Mouse (Mus musculus) WW6 (cell line): ENCODE measurements around the gene 4430402I18Rik.

ENCODE experiments used
- DNase-seq: peaks from one replicate; pipeline ENCODE4 v3.0.0-alpha.2; 2013; ENCODE audit warnings: low read depth, low spot score

Gene 4430402I18Rik

DNA sequence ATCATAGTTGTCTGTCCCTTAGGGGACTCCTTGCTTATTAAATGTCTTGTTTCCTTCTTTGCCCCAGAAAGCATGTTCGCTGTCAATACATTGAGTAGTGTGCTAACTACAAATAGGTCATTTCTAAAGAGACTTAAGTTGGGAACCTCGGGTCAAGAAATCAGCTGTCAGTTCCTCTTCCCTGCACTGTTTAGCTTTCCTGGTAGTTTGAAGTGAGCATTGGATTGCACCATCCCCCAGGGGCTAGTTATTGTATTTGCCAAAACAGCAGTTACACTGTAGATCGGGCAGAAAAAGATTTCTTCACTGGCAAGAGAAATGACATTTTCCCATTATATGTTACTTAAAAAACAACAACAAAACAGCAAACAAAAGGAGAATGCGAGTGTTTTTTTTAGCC lies 578 bp upstream of the 4430402I18Rik start:
- no peak for DNase-seq

DNA sequence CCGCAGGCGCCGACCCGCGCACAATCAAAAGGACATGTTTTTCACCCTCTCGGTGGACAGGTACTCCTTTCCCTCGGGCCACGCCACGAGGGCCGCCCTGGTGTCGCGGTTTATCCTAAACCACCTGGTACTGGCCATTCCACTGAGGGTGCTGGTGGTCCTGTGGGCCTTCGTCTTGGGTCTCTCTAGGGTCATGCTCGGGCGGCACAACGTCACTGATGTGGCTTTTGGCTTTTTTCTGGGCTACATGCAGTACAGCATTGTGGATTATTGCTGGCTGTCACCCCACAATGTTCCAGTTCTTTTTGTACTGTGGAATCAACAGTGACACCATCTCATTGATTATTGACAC lies 3.1 kb downstream of the 4430402I18Rik start:
- DNase-seq = no peak

DNA sequence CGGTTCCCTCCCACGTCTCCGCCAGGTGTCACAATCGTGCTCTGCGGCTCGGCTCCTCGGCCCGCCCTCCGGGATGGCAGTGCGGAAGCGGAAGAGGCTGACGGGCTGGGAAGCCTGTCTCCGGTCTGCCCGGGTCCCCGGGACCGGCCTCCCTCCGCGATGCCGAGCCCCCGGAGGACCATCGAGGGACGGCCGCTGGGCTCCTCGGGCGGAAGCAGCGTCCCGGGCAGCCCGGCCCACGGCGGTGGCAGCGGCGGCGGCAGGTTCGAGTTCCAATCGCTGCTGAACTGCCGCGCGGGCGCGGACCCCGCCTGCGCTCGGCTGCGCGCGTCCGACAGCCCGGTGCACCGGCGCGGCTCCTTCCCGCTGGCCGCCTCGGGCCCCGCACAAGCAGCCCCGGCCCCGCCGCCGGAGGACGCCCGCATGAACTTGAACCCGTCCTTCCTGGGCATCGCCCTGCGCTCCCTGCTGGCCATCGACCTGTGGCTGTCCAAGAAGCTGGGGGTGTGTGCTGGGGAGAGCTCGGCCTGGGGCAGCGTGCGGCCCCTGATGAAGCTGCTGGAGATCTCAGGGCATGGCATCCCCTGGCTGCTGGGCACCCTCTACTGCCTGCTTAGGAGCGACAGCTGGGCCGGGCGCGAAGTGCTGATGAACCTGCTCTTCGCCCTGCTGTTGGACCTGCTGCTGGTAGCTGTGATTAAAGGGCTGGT lies 3.6 kb downstream of the 4430402I18Rik start, which contains the start of gene Plpp6:
TSS of gene Plpp6 (plus strand) at position 112 of the 710 bp plus-strand sequence.
- no peak for DNase-seq

DNA sequence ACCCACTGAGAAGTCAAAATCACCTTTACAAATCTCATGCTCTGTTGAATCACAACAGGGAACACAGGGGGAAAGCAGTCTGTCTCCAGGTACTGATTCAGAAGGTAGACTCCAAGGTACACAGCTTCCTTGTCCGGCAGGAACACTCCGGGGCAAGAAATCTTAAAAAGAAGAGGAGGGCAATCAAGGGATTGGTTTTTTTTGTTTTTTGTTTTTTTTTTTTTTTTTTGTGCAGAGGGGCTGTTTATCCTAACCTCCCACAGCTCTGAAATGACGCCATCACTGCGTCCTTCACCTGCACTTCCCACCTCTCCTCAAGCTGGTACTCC lies 4.1 kb downstream of the 4430402I18Rik start:
- DNase-seq = no peak

DNA sequence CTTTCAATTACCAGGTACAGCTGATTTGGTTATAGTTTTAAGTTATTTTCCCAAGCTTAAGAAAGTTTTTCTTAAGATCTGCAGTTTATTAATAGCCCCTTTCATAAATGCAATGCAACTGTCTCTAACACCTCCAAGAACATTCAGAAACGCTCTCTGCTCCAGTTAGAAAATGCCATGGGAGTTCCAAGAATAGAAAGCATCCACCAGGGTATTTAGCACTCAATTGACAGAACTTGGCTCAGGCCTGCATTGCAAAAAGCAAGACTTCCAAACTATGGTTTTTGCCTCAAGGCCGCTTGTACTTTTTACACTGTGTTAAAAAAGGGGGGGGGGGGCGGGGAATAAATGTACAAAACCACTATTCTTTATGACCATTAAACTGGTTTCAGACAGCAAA lies 4.5 kb downstream of the 4430402I18Rik start:
- DNase-seq = no peak

DNA sequence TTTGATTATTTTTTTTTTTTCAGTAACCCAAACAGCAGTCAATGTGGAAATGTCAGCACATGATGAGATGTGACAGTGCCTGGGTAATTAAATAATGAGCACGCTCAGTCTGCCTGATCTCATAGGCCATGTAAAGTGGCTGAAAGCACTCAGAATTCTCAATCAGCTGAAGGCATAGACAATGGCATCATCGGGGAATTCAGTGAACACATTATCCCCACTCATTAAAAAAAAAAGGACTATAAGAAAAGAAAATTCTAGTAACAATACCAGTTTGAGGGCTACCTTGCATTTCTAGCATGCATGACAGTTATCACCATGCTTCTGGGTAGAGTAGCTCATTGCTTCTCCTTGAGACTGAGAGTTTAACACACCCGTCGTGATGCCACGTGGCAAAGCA lies 16.3 kb downstream of the 4430402I18Rik start:
- DNase-seq = no peak

DNA sequence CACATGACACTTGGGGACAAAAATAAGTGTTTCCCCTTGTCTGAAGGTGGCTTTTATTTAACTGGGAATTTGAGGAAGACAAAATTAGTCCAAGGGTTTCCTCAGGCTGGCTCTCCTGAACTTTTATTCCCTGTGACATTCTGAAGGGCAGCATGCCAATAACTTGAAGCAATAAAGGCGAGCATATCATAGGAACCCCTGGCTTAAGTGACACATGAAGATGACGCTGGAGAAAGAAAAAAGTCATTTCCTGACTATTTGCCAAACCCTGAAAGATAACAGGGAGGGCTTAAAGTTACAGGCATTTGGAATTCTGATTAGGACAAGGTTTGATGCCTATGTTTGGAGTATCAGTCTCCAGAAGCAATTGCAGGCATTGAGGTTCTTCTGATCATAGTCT lies 20.3 kb downstream of the 4430402I18Rik start:
- no peak for DNase-seq

DNA sequence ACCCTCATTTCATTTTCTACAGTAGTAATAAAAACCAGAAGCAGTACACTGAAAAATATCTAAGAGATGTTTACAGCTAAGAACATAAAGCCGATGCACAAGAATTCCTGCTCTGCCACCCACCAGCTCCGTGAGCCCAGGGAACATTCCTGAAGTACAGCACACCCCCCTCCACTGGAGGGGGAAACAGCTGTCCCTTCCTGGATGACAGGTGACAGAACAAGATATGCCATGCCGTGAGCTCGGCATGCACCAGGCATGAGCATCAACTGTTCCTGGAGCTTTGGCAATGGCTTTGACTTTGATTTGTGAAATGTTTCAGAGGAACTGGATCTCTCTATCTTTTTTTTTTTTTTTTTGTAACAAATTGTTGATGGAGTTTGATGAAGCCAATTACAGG lies 20.8 kb downstream of the 4430402I18Rik start:
- DNase-seq = no peak

DNA sequence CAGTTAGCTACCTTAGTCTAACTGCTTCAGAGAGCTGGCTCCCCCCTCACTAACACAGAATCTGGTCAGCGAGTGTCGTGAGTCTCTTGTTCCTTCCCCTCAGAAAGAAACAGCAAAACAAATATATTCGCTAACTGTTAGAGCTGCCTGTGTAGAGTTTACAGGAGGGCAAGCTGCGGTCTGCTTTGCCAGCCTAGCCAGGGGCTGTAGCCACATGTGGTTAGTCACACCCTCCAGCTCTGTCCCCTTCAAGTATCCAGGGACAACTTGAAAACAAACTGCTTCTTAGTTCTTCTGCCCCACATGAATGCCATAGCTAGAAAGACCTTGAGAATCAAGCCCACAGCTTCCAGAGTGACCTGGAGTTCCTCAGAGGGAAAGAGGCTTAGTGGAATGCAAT lies 26.3 kb downstream of the 4430402I18Rik start:
- DNase-seq = no peak

DNA sequence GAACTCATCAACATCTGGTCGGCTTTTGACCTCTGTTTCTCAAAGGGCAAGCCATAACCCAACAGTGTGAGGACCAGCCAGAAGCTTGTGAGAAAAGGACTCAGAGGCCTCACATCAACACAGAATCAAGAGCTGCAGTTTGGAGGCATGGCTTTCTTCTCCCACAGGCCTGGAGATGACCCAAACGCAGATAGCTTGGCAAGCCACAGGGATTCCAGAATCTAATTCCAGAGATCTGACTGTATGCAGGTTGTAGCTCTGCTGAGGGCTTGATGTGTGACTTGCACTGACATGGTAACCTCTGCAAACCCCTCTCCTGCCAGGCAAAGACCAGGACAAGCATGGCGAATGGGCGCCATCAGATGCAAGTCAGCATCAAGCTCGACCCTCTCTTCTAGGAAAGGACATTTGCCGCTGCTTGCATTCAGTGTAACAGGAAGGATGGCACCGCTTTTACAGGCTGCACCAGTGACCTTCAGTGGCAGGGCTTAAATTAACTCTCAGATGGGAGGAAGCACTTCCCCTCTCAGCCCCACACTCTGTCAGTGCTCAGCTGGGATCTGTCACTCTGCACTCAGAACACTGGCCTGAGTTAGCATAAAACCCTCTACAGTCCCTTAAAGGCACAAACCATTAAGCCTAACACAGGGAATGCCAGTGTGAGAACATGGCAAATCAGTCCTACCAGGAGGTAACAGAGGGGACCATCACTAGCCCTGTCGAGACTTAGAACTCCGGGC lies 27.3 kb downstream of the 4430402I18Rik start:
- no peak for DNase-seq

DNA sequence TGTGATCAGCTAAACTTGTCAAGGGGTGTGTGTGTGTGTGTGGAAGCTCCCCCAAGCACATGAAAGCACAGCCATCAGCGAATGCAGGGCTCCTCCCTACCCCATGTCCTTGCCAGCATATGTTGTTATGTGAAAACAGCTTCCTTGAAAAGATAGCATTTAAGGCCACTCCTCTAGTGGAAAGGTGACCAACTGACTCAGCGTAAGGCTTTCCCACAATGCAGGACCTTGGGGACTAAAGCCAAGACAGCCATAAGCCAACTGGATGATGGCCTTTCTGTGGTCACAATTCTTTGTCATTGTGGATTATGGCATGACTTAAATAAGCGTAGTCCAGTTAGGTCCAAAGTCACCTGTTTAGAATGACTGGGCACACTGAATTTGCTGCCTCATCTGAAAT lies 32.7 kb downstream of the 4430402I18Rik start:
- DNase-seq = no peak

DNA sequence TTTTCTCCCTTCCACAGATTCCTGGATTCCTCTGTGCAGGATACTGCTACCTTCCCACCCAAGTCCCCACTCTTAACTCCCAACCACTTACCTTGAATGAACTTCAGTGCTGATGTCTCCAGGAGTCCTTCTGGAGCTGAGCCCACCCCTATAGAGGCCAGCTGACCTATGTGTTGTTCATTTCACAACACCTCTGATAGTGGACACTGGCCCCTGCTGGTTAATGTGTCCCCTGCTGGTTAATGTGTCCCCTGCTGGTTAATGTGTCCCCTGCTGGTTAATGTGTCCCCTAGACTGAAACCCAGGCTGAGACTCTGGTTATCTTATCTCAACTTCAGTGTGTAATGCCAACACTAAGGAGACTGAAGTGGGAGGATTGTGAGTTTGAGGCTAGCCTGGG lies 38.6 kb downstream of the 4430402I18Rik start:
- no peak for DNase-seq

DNA sequence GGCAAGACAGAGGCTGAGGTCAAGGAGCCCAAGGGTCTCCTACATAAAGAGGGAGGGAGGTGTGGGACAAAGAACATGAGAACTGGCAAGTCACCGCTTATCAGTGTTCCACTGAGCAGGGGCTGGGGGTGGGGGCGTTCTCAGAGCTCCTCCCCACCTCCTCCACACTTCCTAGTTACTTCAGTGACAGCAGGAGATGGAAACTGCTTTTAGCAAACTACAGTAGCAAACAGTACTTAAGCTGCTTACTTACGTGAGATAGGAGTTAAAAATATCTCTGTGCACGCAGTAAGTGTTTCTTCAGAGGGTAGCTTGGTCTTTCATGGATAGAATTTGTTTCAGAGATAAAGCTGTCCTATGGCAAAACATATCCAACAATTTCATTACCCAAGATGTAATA lies 40.2 kb downstream of the 4430402I18Rik start:
- DNase-seq = no peak

DNA sequence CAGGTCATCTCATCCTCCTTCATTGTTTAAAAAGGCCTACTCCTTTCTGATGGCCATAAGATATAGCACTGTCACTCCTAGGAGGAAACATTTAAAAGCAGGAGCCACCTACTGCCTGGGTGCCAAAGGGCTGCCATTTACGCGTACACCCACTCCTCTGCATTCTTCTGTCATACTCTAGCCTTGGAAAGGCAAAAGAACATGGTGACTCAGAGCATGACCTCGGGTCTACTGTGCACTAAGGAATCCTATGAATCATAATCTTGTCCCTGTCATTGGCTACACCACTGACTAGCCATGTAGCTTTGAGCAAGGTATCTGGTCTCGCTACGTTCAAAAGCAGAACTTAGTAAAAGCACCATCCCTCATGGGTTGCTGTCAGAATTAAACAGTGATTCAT lies 41.2 kb downstream of the 4430402I18Rik start:
- no peak for DNase-seq

DNA sequence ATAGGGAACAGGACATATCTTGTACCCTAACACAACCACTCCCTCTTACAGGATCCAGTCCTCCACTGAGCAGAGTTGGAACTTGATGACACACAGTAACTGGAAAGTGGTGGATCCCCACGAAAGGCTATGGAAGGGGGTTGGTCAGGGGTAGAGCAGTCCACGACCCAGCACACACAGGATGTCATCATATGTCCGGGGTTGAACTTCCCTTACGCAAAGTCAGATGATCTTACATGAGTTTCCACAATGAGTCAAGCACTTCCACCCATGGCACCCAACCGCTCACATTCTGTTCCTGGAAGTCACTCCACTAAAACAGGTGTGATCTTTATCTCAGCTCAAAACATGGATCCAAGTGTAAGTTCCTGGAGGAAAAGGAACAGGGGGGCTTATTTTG lies 49.8 kb downstream of the 4430402I18Rik start:
- DNase-seq = no peak

DNA sequence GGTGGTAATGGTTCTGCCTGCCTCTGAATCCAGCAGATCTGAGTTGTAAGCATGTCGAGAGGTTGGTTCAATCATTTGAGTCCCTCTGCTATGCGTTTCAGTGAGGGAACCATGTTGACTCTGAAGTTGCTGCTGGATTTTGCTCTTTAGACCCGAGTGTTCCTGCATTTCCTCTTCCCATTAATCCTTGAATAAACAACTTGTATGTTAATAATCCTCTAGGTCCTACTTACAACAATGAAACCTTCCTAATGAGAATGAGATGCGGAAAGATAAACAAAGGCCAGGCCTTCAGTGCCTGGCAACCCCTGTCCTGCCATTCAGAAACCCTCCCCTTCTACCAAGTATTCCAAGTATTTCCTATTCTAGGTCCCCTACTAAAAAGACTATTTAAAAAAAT lies 51.1 kb downstream of the 4430402I18Rik start:
- DNase-seq = no peak

DNA sequence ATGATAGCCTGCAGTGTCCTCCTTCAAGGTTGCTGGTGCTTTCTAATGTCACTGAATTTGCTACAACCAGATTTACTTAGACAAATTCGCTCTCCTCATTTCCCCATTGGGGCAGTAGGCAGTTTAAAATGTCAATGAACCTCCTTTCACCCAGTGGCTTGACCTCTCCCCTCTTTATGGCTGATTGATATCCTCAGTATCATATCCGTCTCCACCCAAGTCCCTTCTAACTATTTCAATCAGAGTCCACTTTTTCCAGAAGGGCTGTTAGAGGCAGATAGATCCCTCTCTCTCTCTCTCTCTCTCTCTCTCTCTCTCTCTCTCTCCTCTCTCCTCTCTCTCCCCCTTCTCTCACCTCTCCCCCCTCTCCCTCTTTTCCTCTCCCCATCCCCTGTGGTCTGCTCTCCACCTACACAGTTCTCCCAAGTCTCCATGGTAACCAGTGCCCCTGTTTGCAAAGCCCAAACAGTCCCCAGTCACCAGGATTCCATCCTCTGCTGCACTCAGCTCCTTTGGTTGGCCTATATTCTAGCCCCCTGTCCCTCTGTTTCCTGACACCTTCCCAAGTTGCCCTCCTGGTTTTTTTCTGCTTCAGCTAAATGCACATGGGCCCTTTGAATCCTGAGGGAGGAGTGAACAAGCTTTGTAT lies 51.9 kb downstream of the 4430402I18Rik start:
- no peak for DNase-seq

DNA sequence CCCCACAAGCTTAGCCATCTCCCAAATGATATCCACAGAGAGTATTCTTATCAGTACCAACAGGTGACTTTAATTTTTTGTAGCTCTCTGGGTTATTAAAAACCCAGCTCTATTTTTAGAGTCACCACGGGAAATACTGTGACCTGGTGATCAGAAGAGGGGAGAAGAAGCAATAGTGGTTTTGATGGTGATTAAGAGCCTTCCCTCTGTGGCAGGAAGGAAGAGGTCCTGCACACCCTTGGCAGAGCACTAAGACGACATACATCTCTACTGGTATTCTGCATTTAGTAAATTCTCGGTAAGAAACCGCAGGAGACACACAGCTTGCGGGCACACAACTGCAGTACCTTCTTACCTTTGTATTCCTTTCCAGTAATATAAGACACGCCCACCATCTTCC lies 53.0 kb downstream of the 4430402I18Rik start:
- DNase-seq = no peak

DNA sequence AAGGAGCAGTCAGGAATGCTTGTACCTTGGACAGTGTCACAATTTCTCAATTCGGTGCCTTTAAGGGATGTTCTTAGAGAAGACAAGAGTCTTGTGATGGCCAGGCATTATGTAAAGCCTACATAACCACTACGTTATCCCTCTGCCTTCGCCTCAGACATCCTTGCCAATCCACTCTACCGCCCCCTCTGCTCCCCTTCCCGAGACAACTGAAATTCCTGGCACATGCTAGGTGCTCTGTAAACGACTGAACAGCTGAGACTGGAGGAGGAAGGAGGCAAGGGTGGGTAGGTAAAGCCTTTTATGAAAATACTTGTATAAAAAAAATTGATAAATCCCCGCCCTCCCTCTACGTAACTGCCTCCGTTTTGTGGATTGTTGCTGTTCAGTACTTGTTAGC lies 58.9 kb downstream of the 4430402I18Rik start:
- no peak for DNase-seq

DNA sequence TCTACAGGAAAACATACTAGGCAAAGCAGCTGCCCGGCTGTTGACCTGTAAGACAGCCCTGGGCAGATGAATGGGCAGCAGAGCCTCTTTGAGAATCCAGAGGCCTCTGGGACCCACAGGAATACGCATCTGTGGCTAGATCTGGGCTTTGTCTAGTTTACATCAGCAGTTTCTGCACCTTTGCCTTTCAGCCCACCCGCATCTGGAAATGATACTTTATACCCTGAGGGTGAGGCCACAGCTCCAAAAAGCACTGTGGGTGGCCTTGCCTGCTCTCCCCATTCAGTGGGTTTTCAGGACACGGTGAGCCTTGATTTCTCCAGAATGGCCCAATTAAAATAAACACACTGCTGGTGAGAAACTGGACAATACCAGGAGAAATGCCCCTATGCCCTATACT lies 59.4 kb downstream of the 4430402I18Rik start:
- no peak for DNase-seq

DNA sequence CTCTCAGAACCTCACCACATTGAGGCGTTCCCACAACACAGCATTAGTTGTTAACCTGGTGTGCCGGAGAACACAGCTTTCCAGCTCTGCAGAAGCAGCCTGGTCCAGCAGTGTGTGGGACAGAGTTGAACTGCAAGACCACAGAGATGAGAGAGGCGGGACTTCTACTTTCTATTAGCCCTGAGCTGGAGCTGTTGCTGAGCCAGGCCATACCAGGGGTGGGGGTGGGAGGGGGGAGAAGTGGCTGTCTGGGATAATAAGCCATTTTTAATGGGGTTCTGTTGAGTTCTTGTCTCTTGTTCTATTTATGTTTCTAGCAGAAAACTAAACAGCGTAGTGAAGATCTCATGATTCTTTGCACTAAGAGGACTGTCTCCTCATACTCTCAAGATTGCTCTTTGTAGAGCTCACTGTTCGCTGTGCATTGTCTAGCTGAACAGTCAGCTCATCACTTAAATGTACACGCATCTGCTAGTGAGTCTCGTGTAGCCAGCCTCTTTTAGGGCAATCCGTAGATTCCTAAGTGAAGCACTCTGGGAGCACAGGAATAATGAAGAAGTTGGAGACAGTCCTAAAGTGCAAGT lies 64.0 kb downstream of the 4430402I18Rik start:
- no peak for DNase-seq

DNA sequence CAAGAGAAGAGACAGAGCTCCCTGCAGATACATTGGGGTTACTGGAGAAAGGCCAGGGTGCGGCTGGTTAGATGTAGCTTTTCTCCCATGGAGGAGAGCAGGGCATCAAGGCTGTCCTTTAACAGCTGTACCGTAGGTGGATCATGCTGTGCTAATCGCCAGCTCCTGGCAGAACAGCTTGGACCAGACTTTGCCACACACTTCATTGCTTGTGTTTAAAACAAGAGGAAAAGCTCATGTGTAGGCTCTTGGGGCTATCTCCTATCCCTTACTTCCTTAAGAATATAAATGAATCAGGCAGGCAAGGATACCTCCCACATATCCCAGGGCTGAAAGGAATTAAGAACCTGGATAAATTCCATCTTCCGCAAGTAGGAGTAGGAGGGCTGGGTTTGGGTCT lies 64.8 kb downstream of the 4430402I18Rik start:
- DNase-seq = no peak

DNA sequence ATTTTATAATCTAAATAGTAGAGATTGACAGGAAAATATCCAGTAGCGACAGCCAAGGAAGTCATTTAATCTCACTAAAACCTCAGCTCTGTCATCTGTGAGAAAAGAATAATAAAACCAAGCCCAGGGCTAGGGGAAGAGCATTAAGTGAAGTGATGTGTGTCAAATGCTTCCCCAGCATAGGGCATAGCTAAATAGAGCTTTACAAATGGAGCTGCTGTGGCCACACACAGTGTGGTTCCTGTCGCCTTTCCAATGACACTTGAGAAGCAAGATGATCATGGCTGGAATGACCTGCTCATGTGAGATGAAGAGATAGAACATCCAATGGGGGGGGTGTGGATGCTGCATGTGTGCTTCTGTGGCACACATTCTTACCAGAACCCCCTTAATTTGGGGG lies 65.5 kb downstream of the 4430402I18Rik start:
- no peak for DNase-seq
